Mouse (Mus musculus) embryonic stem cell, embryonic (primary cell): ENCODE data around the gene Wdr63.

ENCODE experiments used
- CTCF ChIA-PET, 4 experiments: fragments of 300-600 bp in 2 of 4; fragments of 350-600 bp in 2 of 4; sonication (Branson Sonifier 250); formaldehyde crosslinking; loops; one replicate each; lab custom pipeline; 2022; ENCODE audit warnings: inconsistent platforms in 2 of 4; lab: Charles Lee
- POLR2A ChIA-PET, 4 experiments: fragments of 300-600 bp in 2 of 4; fragments of 350-600 bp in 2 of 4; sonication (Branson Sonifier 250); formaldehyde crosslinking; loops; one replicate each; lab custom pipeline; 2022; ENCODE audit warnings: antibody characterized with exemption in 4 of 4, inconsistent platforms in 1 of 4; lab: Charles Lee

Gene Wdr63

GRCm38 (mm10) chr3:146009859-146010645 lies 97.9 kb downstream of the Wdr63 start:
- ChIA-PET CTCF (interaction anchor here in 2 of 4 experiments (0.6 to 1.7 kb wide), 3 partner anchors 60 to 168 kb away, joined by 3 to 8 read pairs (median 5); no protein-coding TSS in a partner anchor), POLR2A (interaction anchor here (0.6 to 1.8 kb wide), 12 partner anchors 8 to 93 kb away, joined by 3 to 7 read pairs (median 4); partner anchors contain the start of genes 2410004B18Rik (in 1 of the 4) and Syde2 (in 1 of the 4))

DNA sequence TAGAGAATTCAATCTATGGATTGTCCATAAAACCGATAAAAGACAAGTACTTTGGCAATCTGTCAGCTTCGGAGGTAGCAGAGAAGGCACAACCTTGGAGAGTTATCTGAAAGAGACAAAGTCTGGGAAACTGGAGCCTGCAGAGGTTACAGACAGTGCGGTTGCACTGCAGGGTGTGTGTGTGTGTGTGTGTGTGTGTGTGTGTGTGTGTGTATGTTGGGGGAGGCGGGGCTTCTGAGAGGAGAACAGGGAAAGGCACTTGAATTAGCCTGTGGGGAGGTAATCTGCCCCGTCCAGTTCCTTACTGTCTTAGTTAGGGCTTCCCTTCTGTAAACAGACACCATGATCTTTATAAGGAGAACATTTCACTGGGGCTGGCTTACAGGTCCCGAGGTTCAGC lies 100.1 kb downstream of the Wdr63 start:
- POLR2A ChIA-PET: interaction anchor here (0.6 to 1.5 kb wide), 8 partner anchors 12 to 579 kb away, joined by 3 to 9 read pairs (median 3); partner anchors contain the start of gene Ccn1 (in 1 of the 4)
- CTCF ChIA-PET: interaction anchor here in 2 of 4 experiments (0.7 to 1.2 kb wide), 2 partner anchors 58 to 173 kb away, joined by 3 to 4 read pairs; no protein-coding TSS in a partner anchor

DNA sequence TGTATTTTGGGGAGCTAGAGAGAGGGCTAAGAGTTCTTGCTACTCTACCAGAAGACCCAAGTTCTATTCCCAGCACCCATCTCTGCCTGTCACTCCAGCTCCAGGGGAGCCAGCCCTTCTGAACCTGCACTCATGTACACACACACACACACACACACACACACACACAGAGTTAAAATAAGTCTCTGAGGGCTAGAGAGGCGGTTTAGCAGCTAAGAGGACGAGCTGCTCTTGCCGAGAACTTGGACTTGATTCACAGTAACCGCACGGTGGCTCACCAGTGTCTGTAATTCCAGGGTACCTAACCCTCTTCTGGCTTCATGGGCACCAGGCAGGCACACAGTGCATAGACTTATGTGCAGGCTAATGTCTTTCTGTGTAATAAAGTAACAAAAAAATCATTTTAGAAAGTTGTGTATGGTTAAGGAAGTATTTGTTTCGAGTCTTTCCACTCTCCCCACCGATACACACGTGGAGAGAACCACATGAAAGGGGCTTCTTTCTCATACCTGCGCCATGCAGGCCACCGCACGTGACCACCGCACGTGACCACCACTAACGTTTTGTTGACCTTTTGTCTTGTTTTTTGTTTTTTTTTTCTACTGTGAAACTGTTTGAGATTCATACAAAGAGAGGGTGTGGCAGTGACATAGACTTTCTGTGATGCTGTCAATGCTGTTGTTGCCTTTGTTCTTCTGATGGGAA lies 103.4 kb downstream of the Wdr63 start:
- ChIA-PET POLR2A (interaction anchor here in 3 of 4 experiments (0.7 to 4.0 kb wide), 13 partner anchors 10 to 90 kb away, joined by 3 to 23 read pairs (median 4); partner anchors contain the start of gene Syde2 (in 2 of the 3)), CTCF (interaction anchor here in 2 of 4 experiments (0.8 to 3.5 kb wide), 4 partner anchors 54 to 174 kb away, joined by 3 to 17 read pairs (median 6); partner anchors contain the start of genes 2410004B18Rik (in 1 of the 2) and Wdr63 (in 1 of the 2))

- ChIA-PET POLR2A (interaction anchor here in 2 of 4 experiments (1.0 to 2.7 kb wide), 6 partner anchors 9 to 32 kb away, joined by 3 to 9 read pairs (median 4); partner anchors contain the start of gene Syde2 (in 1 of the 2)), CTCF (interaction anchor here in 1 of 4 experiments (1.1 kb wide), 1 partner anchor 55 kb away, joined by 3 read pairs; no protein-coding TSS in a partner anchor)
These were observed 111.4 kb downstream of the Wdr63 start for GRCm38 (mm10) chr3:145996539-145996938.

- ChIA-PET POLR2A (interaction anchor here in 1 of 4 experiments (1.2 kb wide), 1 partner anchor 12 kb away, joined by 3 read pairs; no protein-coding TSS in a partner anchor), CTCF (interaction anchor here in 1 of 4 experiments (1.1 kb wide), 1 partner anchor 53 kb away, joined by 3 read pairs; no protein-coding TSS in a partner anchor)
These were observed 112.4 kb downstream of the Wdr63 start for GRCm38 (mm10) chr3:145995489-145995888.

DNA sequence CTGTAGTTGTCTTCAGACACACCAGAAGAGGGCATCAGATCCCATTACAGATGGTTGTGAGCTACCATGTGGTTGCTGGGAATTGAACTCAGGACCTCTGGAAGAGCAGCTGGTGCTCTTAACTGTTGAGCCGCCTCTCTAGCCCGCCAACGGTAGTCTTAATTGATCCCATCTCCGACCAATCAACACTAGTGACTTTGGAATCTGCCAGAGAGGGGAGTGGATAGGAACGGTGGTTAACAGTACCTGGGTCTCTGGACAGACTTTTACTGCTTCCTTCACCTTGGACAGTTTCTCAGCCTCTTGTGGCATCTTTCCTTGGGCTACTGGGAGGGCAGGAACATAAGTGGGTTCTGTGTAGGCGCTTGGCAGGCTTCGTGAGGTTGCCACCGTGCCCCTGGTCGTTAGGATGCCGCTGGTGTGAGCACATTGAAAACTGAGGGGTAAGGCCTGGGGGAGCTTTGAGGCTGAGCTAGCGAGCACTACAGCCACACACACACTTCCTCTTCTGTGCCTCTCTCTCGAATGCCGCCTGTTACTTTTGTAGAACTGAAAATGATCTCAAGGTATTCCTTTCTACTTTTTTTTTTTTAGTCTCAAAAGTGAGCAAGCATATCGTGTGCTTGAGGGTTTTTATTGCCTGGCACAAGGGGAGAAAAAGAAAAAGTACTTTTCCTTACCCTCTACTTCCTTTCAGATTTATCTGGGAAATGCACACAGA lies 114.3 kb downstream of the Wdr63 start:
- CTCF ChIA-PET: no interaction called here
- POLR2A ChIA-PET: no interaction called here

DNA sequence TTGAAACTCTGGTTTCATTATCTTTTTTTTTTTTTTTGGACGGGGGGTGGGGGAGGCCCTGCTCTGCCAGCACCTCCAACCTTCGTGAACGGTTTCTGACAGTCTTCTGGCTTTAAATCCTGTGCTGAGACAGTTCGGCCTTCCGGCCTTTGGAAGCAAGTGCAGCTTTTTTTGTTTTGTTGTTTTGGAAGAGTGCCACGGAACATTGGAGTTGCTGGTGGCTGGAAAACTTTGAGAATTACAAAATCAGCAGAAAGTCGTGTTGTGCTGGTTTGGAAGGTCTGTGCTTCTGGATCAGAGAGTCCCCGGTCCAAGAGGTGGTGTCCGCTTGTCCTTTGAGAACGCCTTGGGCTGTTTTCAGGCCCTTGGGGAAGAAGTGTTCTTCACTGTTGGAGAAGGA lies 115.1 kb downstream of the Wdr63 start:
- ChIA-PET CTCF (interaction anchor here in 2 of 4 experiments (0.6 to 0.7 kb wide), 5 partner anchors 38 to 190 kb away, joined by 3 to 12 read pairs (median 3); no protein-coding TSS in a partner anchor), POLR2A (no interaction called here)

- CTCF ChIA-PET: interaction anchor here in 2 of 4 experiments (0.6 to 1.2 kb wide), 6 partner anchors 38 to 190 kb away, joined by 3 to 12 read pairs (median 4); no protein-coding TSS in a partner anchor
- POLR2A ChIA-PET: interaction anchor here in 1 of 4 experiments (0.6 to 1.1 kb wide), 2 partner anchors 24 to 28 kb away, joined by 4 to 6 read pairs; no protein-coding TSS in a partner anchor
These were observed 115.8 kb downstream of the Wdr63 start for GRCm38 (mm10) chr3:145991976-145992730.

DNA sequence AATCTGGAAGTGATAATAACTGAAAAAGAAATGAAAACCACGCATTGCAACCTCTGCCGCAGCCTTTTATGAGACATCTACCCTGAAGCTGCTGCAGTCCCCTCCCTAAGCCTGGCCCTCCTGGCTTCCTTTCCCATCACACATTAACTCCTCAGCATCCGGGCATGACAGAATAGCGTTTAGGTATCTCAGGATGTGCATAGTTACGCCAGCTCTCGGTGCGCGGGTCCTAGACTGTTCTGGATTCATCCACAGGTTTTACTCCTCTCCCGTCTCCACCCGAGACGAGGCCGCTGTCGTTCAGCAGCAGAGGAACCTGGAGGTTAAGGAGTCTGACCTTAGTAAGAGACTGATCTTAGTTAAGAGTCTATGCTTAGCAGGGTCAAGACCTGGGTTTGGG lies 116.8 kb downstream of the Wdr63 start:
- CTCF ChIA-PET: interaction anchor here in 2 of 4 experiments (0.5 to 1.2 kb wide), 3 partner anchors 187 to 1591 kb away, joined by 3 to 5 read pairs (median 3); no protein-coding TSS in a partner anchor
- POLR2A ChIA-PET: interaction anchor here in 1 of 4 experiments (1.1 kb wide), 1 partner anchor 25 kb away, joined by 4 read pairs; no protein-coding TSS in a partner anchor
